Mouse (Mus musculus) kidney, postnatal 14 days (tissue): ENCODE results near the gene Pparg.
A peak's percentile ranks its signal among the peaks of the same experiment; 100 is the strongest.

Experiments used
- DNase-seq: peaks from one replicate; pipeline ENCODE4 v3.0.0; 2022; ENCODE audit warnings: mixed read lengths

Gene Pparg

GRCm38 (mm10) chr6:115464661-115465060, 103.9 kb downstream of the Pparg start:
- DNase-seq: no peak

- DNase-seq: no peak
Measured at GRCm38 (mm10) chr6:115465463-115465862, 104.7 kb downstream of the Pparg start.

- no peak for DNase-seq
Measured at GRCm38 (mm10) chr6:115465876-115466275, 105.1 kb downstream of the Pparg start.

GRCm38 (mm10) chr6:115466601-115467000, 105.8 kb downstream of the Pparg start:
- no peak for DNase-seq

GRCm38 (mm10) chr6:115469666-115470581, 109.2 kb downstream of the Pparg start:
- DNase-seq: peak; percentile 64

GRCm38 (mm10) chr6:115471956-115472355, 111.2 kb downstream of the Pparg start:
- no peak for DNase-seq

GRCm38 (mm10) chr6:115477081-115477695, 116.4 kb downstream of the Pparg start:
- DNase-seq: peak; percentile 55

GRCm38 (mm10) chr6:115479963-115480321, 119.2 kb downstream of the Pparg start:
- DNase-seq: no peak

GRCm38 (mm10) chr6:115480322-115481017, 119.7 kb downstream of the Pparg start:
- peak; percentile 62 for DNase-seq

GRCm38 (mm10) chr6:115481018-115481354, 120.2 kb downstream of the Pparg start:
- no peak for DNase-seq

GRCm38 (mm10) chr6:115481603-115482002, 120.9 kb downstream of the Pparg start:
- no peak for DNase-seq

- no peak for DNase-seq
Measured at GRCm38 (mm10) chr6:115485635-115486034, 124.9 kb downstream of the Pparg start.

GRCm38 (mm10) chr6:115489831-115490230, 129.1 kb downstream of the Pparg start:
- DNase-seq: no peak

GRCm38 (mm10) chr6:115492952-115493613, 132.3 kb downstream of the Pparg start:
- DNase-seq: no peak

- no peak for DNase-seq
Measured at GRCm38 (mm10) chr6:115493824-115494223, 133.1 kb downstream of the Pparg start.

GRCm38 (mm10) chr6:115499540-115499939, 138.8 kb downstream of the Pparg start:
- no peak for DNase-seq

GRCm38 (mm10) chr6:115500234-115500633, 139.5 kb downstream of the Pparg start:
- DNase-seq: no peak

- DNase-seq: no peak
Measured at GRCm38 (mm10) chr6:115501131-115501530, 140.4 kb downstream of the Pparg start.

- DNase-seq: no peak
Measured at GRCm38 (mm10) chr6:115503038-115503437, 142.3 kb downstream of the Pparg start.

- DNase-seq: no peak
Measured at GRCm38 (mm10) chr6:115503549-115504159, 142.9 kb downstream of the Pparg start.

GRCm38 (mm10) chr6:115504160-115504558, 143.4 kb downstream of the Pparg start:
- no peak for DNase-seq

GRCm38 (mm10) chr6:115504915-115505314, 144.2 kb downstream of the Pparg start:
- no peak for DNase-seq

- DNase-seq: no peak
Measured at GRCm38 (mm10) chr6:115506425-115506824, 145.7 kb downstream of the Pparg start.
